Mouse (Mus musculus) forebrain, embryonic 13.5 days (tissue): Measurements from ENCODE around the gene Icam1. TPM values are rescaled to one million over a fixed set of nuclear protein-coding genes. Genes with fewer than 3 reads are reported as not detected.
"Not testable (repeated sequence)": the region's sequence is repeated elsewhere in the genome, so short reads cannot be mapped to it uniquely, and the experiment has no call there.

Experiments used
- ATAC-seq: fragments of 200-750 bp; cut with Nextera tagmentation; 2 replicates; pipeline ENCODE4 v1.8.0; 2017
- H3K27ac ChIP-seq: fragments of 300-500 bp; sonication (generic); 2 replicates; pipeline ENCODE4 v1.5.1; 2015; ENCODE audit warnings: inconsistent platforms, mild to moderate bottlenecking, moderate library complexity
- H3K27me3 ChIP-seq: fragments of 300-500 bp; sonication (generic); 2 replicates; pipeline ENCODE4 v1.6.1; 2015; ENCODE audit warnings: mild to moderate bottlenecking, inconsistent platforms
- H3K36me3 ChIP-seq: fragments of 300-500 bp; sonication (generic); 2 replicates; pipeline ENCODE4 v1.6.1; 2015; ENCODE audit warnings: mild to moderate bottlenecking, inconsistent platforms; ENCODE audit not compliant: poor library complexity, severe bottlenecking
- H3K4me1 ChIP-seq: fragments of 300-500 bp; sonication (generic); 2 replicates; pipeline ENCODE4 v1.6.1; 2015; ENCODE audit warnings: inconsistent platforms
- H3K4me2 ChIP-seq: fragments of 300-500 bp; sonication (generic); 2 replicates; pipeline ENCODE4 v1.6.1; 2015; ENCODE audit warnings: inconsistent platforms, mild to moderate bottlenecking, moderate library complexity
- H3K4me3 ChIP-seq: fragments of 300-500 bp; sonication (generic); 2 replicates; pipeline ENCODE4 v1.5.1; 2015; ENCODE audit warnings: mild to moderate bottlenecking, inconsistent platforms
- H3K9ac ChIP-seq: fragments of 300-500 bp; sonication (generic); 2 replicates; pipeline ENCODE4 v1.6.1; 2015; ENCODE audit warnings: mild to moderate bottlenecking, inconsistent platforms
- H3K9me3 ChIP-seq: fragments of 300-500 bp; sonication (generic); replicated peaks from 2 replicates; pipeline ENCODE4 v1.6.1; 2016; ENCODE audit warnings: inconsistent platforms
- WGBS: fragments of 180-500 bp; shearing (Covaris S2); methylation state at CpG from one replicate; pipeline ENCODE4 v1.1.7; 2015; 5-methylcytosine and 5-hydroxymethylcytosine counted together
- polyA plus RNA-seq: library from polyadenylated mRNA; unstranded; fragments of >200 nt; fragmentation: Nextera tagmentation; extraction: Ambion mirVana; gene quantifications from 2 replicates; pipeline ENCODE4 v1.2.1, GENCODE M21; 2015

Icam1 gene
- polyA plus RNA-seq, 1 experiment from 2014 or later = 2.8 TPM

- H3K27me3 ChIP-seq = peaks cover 84% of the 10 kb centered on the region
- peak; percentile 50; the same call in 1 of the 2 replicates for ATAC-seq
- peak overlapping the region; percentile 42 for H3K4me3 ChIP-seq
- H3K4me1 ChIP-seq = peaks cover 30% of the 10 kb centered on the region
- H3K9me3 ChIP-seq = no peaks in the 10 kb centered on the region
- peak overlapping the region; percentile 66 for H3K4me2 ChIP-seq
- H3K36me3 ChIP-seq = no peaks in the 10 kb centered on the region
- H3K9ac ChIP-seq = peak overlapping the region; percentile 64
- 1% methylated on average over 31 of the region's 31 CpGs for WGBS
- no peak overlapping the region for H3K27ac ChIP-seq
Measured at GRCm38 (mm10) chr9:21037481-21037891, 21.7 kb downstream of the Icam1 start.

- ATAC-seq = no peak
- WGBS = 73% methylated on average over 3 of the region's 3 CpGs
Measured at GRCm38 (mm10) chr9:21039779-21040178, 24.0 kb downstream of the Icam1 start.

GRCm38 (mm10) chr9:21041308-21041707, 25.5 kb downstream of the Icam1 start:
- Histone ChIP-seq H3K9ac (no peak overlapping the region; the same call in 1 of the 2 replicates), H3K36me3 (no peaks in the 10 kb centered on the region), H3K27me3 (peaks cover 47% of the 10 kb centered on the region), H3K4me1 (peaks cover 16% of the 10 kb centered on the region), H3K9me3 (no peaks in the 10 kb centered on the region), H3K27ac (no peak overlapping the region), H3K4me3 (no peak overlapping the region), H3K4me2 (no peak overlapping the region)
- WGBS = 44% methylated on average over 4 of the region's 4 CpGs
- no peak for ATAC-seq

More at GRCm38 (mm10) chr9:21039779-21040178, 24.0 kb downstream of the Icam1 start:
- Histone ChIP-seq H3K9me3 (no peaks in the 10 kb centered on the region), H3K4me1 (peaks cover 19% of the 10 kb centered on the region), H3K4me2 (no peak overlapping the region), H3K27me3 (peaks cover 62% of the 10 kb centered on the region), H3K36me3 (no peaks in the 10 kb centered on the region), H3K9ac (no peak overlapping the region), H3K4me3 (no peak overlapping the region), H3K27ac (no peak overlapping the region)

GRCm38 (mm10) chr9:21043563-21043962, 27.8 kb downstream of the Icam1 start:
- Histone ChIP-seq H3K9ac (no peak overlapping the region), H3K9me3 (no peaks in the 10 kb centered on the region), H3K4me1 (no peaks in the 10 kb centered on the region), H3K36me3 (no peaks in the 10 kb centered on the region), H3K27me3 (peaks cover 29% of the 10 kb centered on the region), H3K4me3 (no peak overlapping the region), H3K27ac (no peak overlapping the region), H3K4me2 (no peak overlapping the region)
- 88% methylated on average over 4 of the region's 4 CpGs for WGBS
- ATAC-seq = no peak

GRCm38 (mm10) chr9:21044785-21045184, 29.0 kb downstream of the Icam1 start:
- peaks cover 16% of the 10 kb centered on the region for H3K27me3 ChIP-seq
- H3K9me3 ChIP-seq, H3K27ac ChIP-seq, ATAC-seq, H3K4me3 ChIP-seq, H3K4me2 ChIP-seq, H3K36me3 ChIP-seq, H3K4me1 ChIP-seq, H3K9ac ChIP-seq: not testable (repeated sequence)
- 68% methylated on average over 1 of the region's 1 CpGs for WGBS

GRCm38 (mm10) chr9:21045235-21045634, 29.4 kb downstream of the Icam1 start:
- ATAC-seq = no peak
- H3K27me3 ChIP-seq = peaks cover 12% of the 10 kb centered on the region
- no peak overlapping the region for H3K27ac ChIP-seq
- 78% methylated on average over 3 of the region's 3 CpGs for WGBS
- H3K4me1 ChIP-seq = no peaks in the 10 kb centered on the region
- H3K4me2 ChIP-seq = no peak overlapping the region
- no peak overlapping the region for H3K4me3 ChIP-seq
- no peaks in the 10 kb centered on the region for H3K36me3 ChIP-seq
- no peak overlapping the region for H3K9ac ChIP-seq
- no peaks in the 10 kb centered on the region for H3K9me3 ChIP-seq

GRCm38 (mm10) chr9:21051578-21051977, 35.8 kb downstream of the Icam1 start:
- Histone ChIP-seq H3K9me3 (no peaks in the 10 kb centered on the region), H3K27me3 (peaks cover 5% of the 10 kb centered on the region; the same call in 1 of the 2 replicates), H3K36me3 (no peaks in the 10 kb centered on the region), H3K9ac (no peak overlapping the region), H3K4me3 (no peak overlapping the region), H3K4me1 (no peaks in the 10 kb centered on the region), H3K4me2 (no peak overlapping the region), H3K27ac (no peak overlapping the region)
- ATAC-seq = no peak
- 65% methylated on average over 10 of the region's 10 CpGs for WGBS

- Histone ChIP-seq H3K27me3 (no peaks in the 10 kb centered on the region), H3K4me1 (no peaks in the 10 kb centered on the region), H3K27ac (no peak overlapping the region), H3K4me3 (no peak overlapping the region), H3K4me2 (no peak overlapping the region), H3K36me3 (peaks cover 52% of the 10 kb centered on the region), H3K9ac (no peak overlapping the region), H3K9me3 (no peaks in the 10 kb centered on the region)
- 83% methylated on average over 2 of the region's 2 CpGs for WGBS
- no peak for ATAC-seq
Measured at GRCm38 (mm10) chr9:21062928-21063327, 47.1 kb downstream of the Icam1 start.

- H3K4me2 ChIP-seq = no peak within 1 kb of the TSS
- peaks cover 55% of the 10 kb centered on the region for H3K36me3 ChIP-seq
- H3K27ac ChIP-seq = no peak within 1 kb of the TSS
- no peaks in the 10 kb centered on the region for H3K9me3 ChIP-seq
- ATAC-seq = no peak
- H3K9ac ChIP-seq = no peak within 1 kb of the TSS
- peaks cover 5% of the 10 kb centered on the region; the same call in 1 of the 2 replicates for H3K4me1 ChIP-seq
- H3K27me3 ChIP-seq = no peaks in the 10 kb centered on the region
- WGBS = 87% methylated on average over 26 of the region's 27 CpGs
- H3K4me3 ChIP-seq = no peak within 1 kb of the TSS
Measured at GRCm38 (mm10) chr9:21067006-21067684, 51.4 kb downstream of the Icam1 start, which contains the start of gene Zglp1. Zglp1 (minus strand) TSS chr9:21067093.

GRCm38 (mm10) chr9:21072641-21073040, 56.9 kb downstream of the Icam1 start:
- no peak overlapping the region for H3K27ac ChIP-seq
- no peaks in the 10 kb centered on the region for H3K27me3 ChIP-seq
- whole genome bisulfite sequencing = 11% methylated on average over 4 of the region's 4 CpGs
- no peaks in the 10 kb centered on the region for H3K9me3 ChIP-seq
- peaks cover 41% of the 10 kb centered on the region for H3K36me3 ChIP-seq
- peak overlapping the region; percentile 87 for H3K9ac ChIP-seq
- peak; percentile 16 for ATAC-seq
- H3K4me1 ChIP-seq = peaks cover 18% of the 10 kb centered on the region
- H3K4me3 ChIP-seq = peak overlapping the region; percentile 86
- H3K4me2 ChIP-seq = peak overlapping the region; percentile 91

- Histone ChIP-seq H3K9ac (peak within 1 kb of the TSS; percentile 87), H3K27me3 (no peaks in the 10 kb centered on the region), H3K36me3 (peaks cover 43% of the 10 kb centered on the region), H3K4me2 (peak within 1 kb of the TSS; percentile 91), H3K4me3 (peak within 1 kb of the TSS; percentile 86), H3K9me3 (no peaks in the 10 kb centered on the region), H3K4me1 (peaks cover 18% of the 10 kb centered on the region), H3K27ac (0 out of 2 replicates have a peak within 1 kb of the TSS, but pooled peaks have one; percentile 12)
- 3% methylated on average over 57 of the region's 58 CpGs for WGBS
- peak; percentile 95 for ATAC-seq
Measured at GRCm38 (mm10) chr9:21073044-21073840, 57.5 kb downstream of the Icam1 start, which contains the start of the genes Gm49373 and Fdx1l. Gm49373 (minus strand) TSS chr9:21073096. Fdx1l (minus strand) TSS chr9:21073614.

GRCm38 (mm10) chr9:21074173-21074572, 58.4 kb downstream of the Icam1 start:
- peaks cover 52% of the 10 kb centered on the region for H3K36me3 ChIP-seq
- H3K9ac ChIP-seq = no peak overlapping the region

More at GRCm38 (mm10) chr9:21074173-21074572, 58.4 kb downstream of the Icam1 start:
- WGBS = 90% methylated on average over 1 of the region's 1 CpGs
- ATAC-seq = no peak
- Histone ChIP-seq H3K27ac (no peak overlapping the region), H3K9me3 (no peaks in the 10 kb centered on the region), H3K4me3 (no peak overlapping the region), H3K4me1 (peaks cover 18% of the 10 kb centered on the region), H3K27me3 (no peaks in the 10 kb centered on the region), H3K4me2 (0 out of 2 replicates have a peak overlapping the region, but pooled peaks have one; percentile 91)
